23 mouse cellular contexts compared by ENCODE assay signal in the genomic region with DNA sequence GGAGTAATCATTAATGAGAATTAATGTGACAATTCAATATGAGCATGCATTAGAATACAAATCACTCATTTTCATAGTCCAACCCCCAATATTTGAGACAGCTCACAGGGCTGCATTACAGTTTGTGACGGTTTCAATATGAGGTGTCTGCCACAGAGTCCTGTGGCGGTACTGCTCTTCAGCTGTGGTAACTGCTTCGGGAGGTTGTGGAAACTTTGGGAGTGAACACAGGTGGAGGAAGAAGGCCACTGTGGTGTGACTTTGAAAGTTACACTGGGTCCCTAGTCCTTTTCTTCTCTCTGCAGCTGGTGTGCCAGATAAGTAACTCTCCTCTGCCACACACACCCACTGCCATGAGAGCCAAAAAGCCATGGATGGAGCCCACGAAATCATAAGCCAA. TPM values are rescaled to one million over a fixed set of nuclear protein-coding genes. Genes with fewer than 3 reads are reported as not detected.
DNase-seq lines count a peak whose midpoint lies in the region; ATAC-seq and TF ChIP-seq lines count a peak whose summit lies in the region.
"Had no signal": no experiment of that assay in that cellular context is flagged by ENCODE, and none has a peak within 500 bp of the region (broad histone marks: within the 10 kb centered on the region; RNA-seq: fewer than 3 reads in every experiment).

No protein-coding gene starts in this region.

- no peak overlapping the region for H3K4me3 ChIP-seq in thymus, adult 2 months (ENCODE audit: control insufficient read depth, insufficient read depth, low read length)
- H3K4me3 ChIP-seq: embryonic facial prominence, embryonic 12.5 days; forebrain, embryonic 12.5 days; hindbrain, embryonic 15.5 days; liver, embryonic 13.5 days; myocyte; neural tube, embryonic 13.5 days had no signal

- intact Hi-C loops in gastrocnemius, postnatal 36 days (cut with DNase I), result no loop called here

- peak; percentile 37; the same call in 1 of the 2 replicates for ATAC-seq in common myeloid progenitor, adult 5-6 weeks (replicated peaks; ENCODE audit: low read depth, poor library complexity, severe bottlenecking)

- peak; percentile 22 to 24 for DNase-seq in spleen, postnatal 36 days (ENCODE audit: low spot score in 2 of 2)
- DNase-seq in spleen, postnatal 4 days (ENCODE audit: low spot score in 2 of 2), result no peak
- peak; percentile 41 for DNase-seq in thymus, adult 2 months
- peak; percentile 37 for DNase-seq in thymus, postnatal 4 days
- no peak for DNase-seq in gastrocnemius, postnatal 36 days
- DNase-seq in left cerebral cortex, adult 18-20 months (ENCODE audit: low spot score in 2 of 2), result no peak
- DNase-seq in gastrocnemius, adult 8-10 months (ENCODE audit: low spot score in 2 of 2), result no peak
- DNase-seq: adrenal gland, adult 8-10 months; cerebellum, adult 18-20 months; cerebellum, postnatal 14 days; kidney, adult 18-20 months; liver, embryonic 13.5 days; lung, embryonic 14.5 days; lung, postnatal 36 days; right cerebral cortex, adult 18-20 months had no signal

- no peaks in the 10 kb centered on the region for H3K27me3 ChIP-seq in thymus, adult 2 months (ENCODE audit: control insufficient read depth, insufficient read depth, low read length)
- H3K27me3 ChIP-seq: embryonic facial prominence, embryonic 12.5 days; forebrain, embryonic 12.5 days; hindbrain, embryonic 15.5 days; liver, embryonic 13.5 days; neural tube, embryonic 13.5 days had no signal

- no peak overlapping the region for H3K27ac ChIP-seq in thymus, adult 2 months (ENCODE audit: control insufficient read depth, insufficient read depth, low read length)
- H3K27ac ChIP-seq: embryonic facial prominence, embryonic 12.5 days; forebrain, embryonic 12.5 days; hindbrain, embryonic 15.5 days; kidney, postnatal 0 days; liver, embryonic 13.5 days; neural tube, embryonic 13.5 days; stomach, postnatal 0 days had no signal

- H3K4me1 ChIP-seq in thymus, adult 2 months (replicated peaks; ENCODE audit: control insufficient read depth, insufficient read depth, low read length), result peaks cover 6% of the 10 kb centered on the region
- H3K4me1 ChIP-seq: embryonic facial prominence, embryonic 12.5 days; hindbrain, embryonic 15.5 days had no signal

- no peak for TF ChIP-seq POLR2A in thymus, adult 2 months (IDR thresholded peaks at IDR 0.05; ENCODE audit: control insufficient read depth, extremely low read depth, insufficient read depth, low read length, poor library complexity)

- 16% methylated on average over 4 of the region's 4 CpGs for WGBS in thymus, adult 2 months

- TF ChIP-seq CTCF in thymus, adult 2 months (IDR thresholded peaks at IDR 0.05; ENCODE audit: borderline replicate concordance, control insufficient read depth, extremely low read depth, insufficient read depth, low read length, poor library complexity), result no peak

- H3K36me3 ChIP-seq in thymus, adult 2 months (ENCODE audit: control insufficient read depth, insufficient read depth, low read length), result no peaks in the 10 kb centered on the region
- H3K36me3 ChIP-seq: embryonic facial prominence, embryonic 12.5 days; forebrain, embryonic 12.5 days; hindbrain, embryonic 15.5 days; liver, embryonic 13.5 days; neural tube, embryonic 13.5 days had no signal

RNA-seq across cellular contexts. Expression of gene Ncoa1, which starts 22.7 kb away (rescaled TPM):
- 15.4 and 55.1 TPM in 2 replicates for total RNA-seq in common myeloid progenitor, adult 5-6 weeks (2017)
- polyA plus RNA-seq in thymus, adult 2 months (2012; rRNA removed), result 33.3 and 38.9 TPM in 2 replicates
- 10 to 100 TPM; 22.2 to 22.5 TPM for total RNA-seq in gastrocnemius, postnatal 36 days (2021)
- 100 to 1,000 TPM; 106 to 110 TPM for total RNA-seq in left cerebral cortex, adult 18-20 months (2021)
- 10 to 100 TPM; 22.4 to 31.5 (median 26.2) TPM for total RNA-seq in gastrocnemius, adult 8-10 months (2022)

Comparison
In these comparisons a context has a peak if more than half of its experiments do, and no peak if none do; other contexts are left out.
1. DNase-seq: peak in spleen, postnatal 36 days (2 of 2), thymus, adult 2 months (single experiment) and thymus, postnatal 4 days (single experiment); none in spleen, postnatal 4 days (0 of 2), gastrocnemius, postnatal 36 days (0 of 2), left cerebral cortex, adult 18-20 months (0 of 2) and gastrocnemius, adult 8-10 months (0 of 2).